Mouse (Mus musculus) CH12.LX (cell line): ENCODE results near the gene Col5a1. TPM values are rescaled to one million over a fixed set of nuclear protein-coding genes. Genes with fewer than 3 reads are reported as not detected.

Experiments
- DNase-seq: peaks from one replicate; pipeline ENCODE4 v3.0.0-alpha.2; 2013; ENCODE audit errors: extremely low read depth
- H3K27ac ChIP-seq: 2 replicates; pipeline ENCODE4 v1.5.1; 2012; ENCODE audit warnings: low read depth, mild to moderate bottlenecking, control low read depth, moderate library complexity; ENCODE audit not compliant: insufficient read depth
- H3K27me3 ChIP-seq: replicated peaks from 2 replicates; pipeline ENCODE3; 2012; ENCODE audit warnings: inconsistent platforms
- H3K36me3 ChIP-seq, 2 experiments: replicated peaks in 1 of 2; 2 replicates each; pipeline versions ENCODE3 to v1.6.1; 2012; ENCODE audit warnings: inconsistent platforms in 1 of 2, low read length in 1 of 2, mild to moderate bottlenecking in 1 of 2, mixed read lengths in 1 of 2, moderate library complexity in 1 of 2; ENCODE audit not compliant: control insufficient read depth in 1 of 2, insufficient read depth in 1 of 2
- H3K4me1 ChIP-seq, 2 experiments: 2 replicates each; pipeline ENCODE4 v1.6.1; 2012; ENCODE audit warnings: inconsistent platforms in 1 of 2, moderate library complexity in 1 of 2; ENCODE audit not compliant: insufficient read depth in 2 of 2, control insufficient read depth in 1 of 2
- H3K4me2 ChIP-seq: 2 replicates; pipeline ENCODE4 v1.6.1; 2012; ENCODE audit warnings: low read depth, mild to moderate bottlenecking, control low read depth; ENCODE audit not compliant: poor library complexity, insufficient read depth, severe bottlenecking
- H3K4me3 ChIP-seq, 3 experiments: fragments of 150-350 bp in 1 of 3; sonication (generic) in 1 of 3; replicated peaks in 1 of 3; 2 replicates each; pipeline versions ENCODE3 to v1.5.1; 2011 to 2012; ENCODE audit warnings: low read depth in 2 of 3, low read length in 2 of 3, mild to moderate bottlenecking in 2 of 3, moderate library complexity in 2 of 3, control low read depth in 1 of 3, improper control_type of control experiment in 1 of 3, inconsistent platforms in 1 of 3, mixed read lengths in 1 of 3; ENCODE audit not compliant: poor library complexity in 1 of 3
- H3K79me2 ChIP-seq: replicated peaks from 2 replicates; pipeline ENCODE4 v1.6.1; 2012; ENCODE audit warnings: mild to moderate bottlenecking, moderate library complexity; ENCODE audit not compliant: control insufficient read depth, poor library complexity, insufficient read depth, severe bottlenecking; ENCODE audit errors: extremely low read depth
- H3K9ac ChIP-seq: 2 replicates; pipeline ENCODE4 v1.6.1; 2012; ENCODE audit warnings: low read depth, mild to moderate bottlenecking, control low read depth, moderate library complexity; ENCODE audit not compliant: insufficient read depth
- H3K9me3 ChIP-seq: replicated peaks from 2 replicates; pipeline ENCODE3; 2012; ENCODE audit warnings: low read length, inconsistent platforms, mixed read lengths
- BHLHE40 ChIP-seq: IDR thresholded peaks from 2 replicates; pipeline ENCODE4 v1.6.1; 2011; ENCODE audit warnings: mild to moderate bottlenecking, low read depth, low read length, improper control_type of control experiment
- CTCF ChIP-seq, 2 experiments: IDR thresholded peaks in 1 of 2; conservative IDR thresholded peaks in 1 of 2; 2 replicates each; pipeline ENCODE4 v1.5.1; 2011 to 2012; ENCODE audit warnings: low read depth in 2 of 2, low read length in 2 of 2, improper control_type of control experiment in 1 of 2, inconsistent platforms in 1 of 2, mild to moderate bottlenecking in 1 of 2, moderate library complexity in 1 of 2
- E2F4 ChIP-seq: IDR thresholded peaks from 2 replicates; pipeline ENCODE4 v1.6.1; 2011; ENCODE audit warnings: low read depth, low read length, improper control_type of control experiment; ENCODE audit not compliant: insufficient replicate concordance
- ELF1 ChIP-seq: IDR thresholded peaks from 2 replicates; pipeline ENCODE4 v1.6.1; 2014; ENCODE audit warnings: low read depth, mild to moderate bottlenecking, inconsistent platforms, low read length, improper control_type of control experiment
- EP300 ChIP-seq: IDR thresholded peaks from 2 replicates; pipeline ENCODE4 v1.6.1; 2011; ENCODE audit warnings: low read length, improper control_type of control experiment
- HCFC1 ChIP-seq: IDR thresholded peaks from 2 replicates; pipeline ENCODE4 v1.6.1; 2012; ENCODE audit warnings: low read depth, mild to moderate bottlenecking, inconsistent platforms, low read length, improper control_type of control experiment
- IRF4 ChIP-seq: IDR thresholded peaks from 2 replicates; pipeline ENCODE4 v1.6.1; 2014; ENCODE audit warnings: low read depth, mild to moderate bottlenecking, inconsistent platforms, low read length, improper control_type of control experiment
- JUN ChIP-seq: IDR thresholded peaks from 2 replicates; pipeline ENCODE4 v1.6.1; 2011; ENCODE audit warnings: low read depth, mild to moderate bottlenecking, low read length, improper control_type of control experiment, moderate library complexity; ENCODE audit not compliant: insufficient read depth
- KAT2A ChIP-seq: IDR thresholded peaks from 2 replicates; pipeline ENCODE4 v1.6.1; 2012; ENCODE audit warnings: low read length, improper control_type of control experiment, inconsistent platforms; ENCODE audit not compliant: insufficient replicate concordance
- MAX ChIP-seq: IDR thresholded peaks from 2 replicates; pipeline ENCODE4 v1.6.1; 2011; ENCODE audit warnings: low read length, improper control_type of control experiment
- MEF2A ChIP-seq: IDR thresholded peaks from 2 replicates; pipeline ENCODE4 v1.6.1; 2014; ENCODE audit warnings: low read depth, mild to moderate bottlenecking, inconsistent platforms, low read length, improper control_type of control experiment, borderline replicate concordance
- MYC ChIP-seq: IDR thresholded peaks from 2 replicates; pipeline ENCODE4 v1.6.1; 2011; ENCODE audit warnings: low read depth, mild to moderate bottlenecking, improper control_type of control experiment, low read length
- NELFE ChIP-seq: IDR thresholded peaks from 2 replicates; pipeline ENCODE4 v1.6.1; 2011; ENCODE audit warnings: low read depth, low read length, improper control_type of control experiment
- NRF1 ChIP-seq: IDR thresholded peaks from 2 replicates; pipeline ENCODE4 v1.6.1; 2014; ENCODE audit warnings: low read depth, mild to moderate bottlenecking, inconsistent platforms, low read length, improper control_type of control experiment, moderate library complexity
- POLR2AphosphoS2 ChIP-seq: IDR thresholded peaks from 2 replicates; pipeline ENCODE4 v1.6.1; 2011; ENCODE audit warnings: low read depth, low read length, improper control_type of control experiment
- RCOR1 ChIP-seq: conservative IDR thresholded peaks from 2 replicates; pipeline ENCODE4 v1.6.1; 2012; ENCODE audit warnings: low read depth, mild to moderate bottlenecking, inconsistent platforms, low read length, improper control_type of control experiment
- SMC3 ChIP-seq: IDR thresholded peaks from 2 replicates; pipeline ENCODE4 v1.6.1; 2011; ENCODE audit warnings: low read depth, low read length, improper control_type of control experiment
- TCF12 ChIP-seq: IDR thresholded peaks from 2 replicates; pipeline ENCODE4 v1.6.1; 2014; ENCODE audit warnings: low read depth, mild to moderate bottlenecking, inconsistent platforms, low read length, improper control_type of control experiment
- UBTF ChIP-seq: IDR thresholded peaks from 2 replicates; pipeline ENCODE4 v1.6.1; 2012; ENCODE audit warnings: low read depth, mild to moderate bottlenecking, inconsistent platforms, low read length, improper control_type of control experiment, moderate library complexity
- USF2 ChIP-seq: conservative IDR thresholded peaks from 2 replicates; pipeline ENCODE4 v1.6.1; 2011; ENCODE audit warnings: low read depth, low read length, improper control_type of control experiment
- ZC3H11A ChIP-seq: IDR thresholded peaks from 2 replicates; pipeline ENCODE4 v1.6.1; 2012; ENCODE audit warnings: low read depth, mild to moderate bottlenecking, inconsistent platforms, low read length, improper control_type of control experiment
- ZMIZ1 ChIP-seq: IDR thresholded peaks from 2 replicates; pipeline ENCODE4 v1.6.1; 2012; ENCODE audit warnings: low read depth, mild to moderate bottlenecking, inconsistent platforms, low read length, improper control_type of control experiment
- dilution Hi-C: fragments of 300-500 bp; cut with MboI; formaldehyde crosslinking; loops from 2 replicates; pipeline ENCODE4 v1.14.3; 2020; ENCODE audit warnings: low sequenced_read_pairs; ENCODE audit not compliant: extremely low pct_unique_long_range_greater_than_20kb, extremely low pct_ligation_motif_present
- in situ Hi-C: fragments of 300-500 bp; cut with MboI; formaldehyde crosslinking; loops from 3 replicates; pipeline ENCODE4 v1.14.3; 2019; ENCODE audit warnings: low sequenced_read_pairs, low pct_ligation_motif_present, low pct_unique_long_range_greater_than_20kb, mixed read lengths
- polyA plus RNA-seq: library from polyadenylated mRNA; unstranded; fragments of >175 nt; gene quantifications from 2 replicates; pipeline ENCODE4 v1.2.1, GENCODE M21; 2012; ENCODE audit warnings: low read depth; ENCODE audit not compliant: insufficient read length
- total RNA-seq, 2 experiments: library from RNA; depleted of rRNA; stranded (reverse); fragments of 300-350 nt in 1 of 2; fragments of >200 nt in 1 of 2; gene quantifications; 2 replicates each; pipeline ENCODE4 v1.2.3; 2012 to 2014

Gene Col5a1
- total and polyA plus RNA-seq, 3 experiments: 0.04 TPM; not detected in 2

- dilution Hi-C loops: no loop called here
Observed at GRCm38 (mm10) chr2:27956751-27957150, 70.5 kb downstream of the Col5a1 start.

DNA sequence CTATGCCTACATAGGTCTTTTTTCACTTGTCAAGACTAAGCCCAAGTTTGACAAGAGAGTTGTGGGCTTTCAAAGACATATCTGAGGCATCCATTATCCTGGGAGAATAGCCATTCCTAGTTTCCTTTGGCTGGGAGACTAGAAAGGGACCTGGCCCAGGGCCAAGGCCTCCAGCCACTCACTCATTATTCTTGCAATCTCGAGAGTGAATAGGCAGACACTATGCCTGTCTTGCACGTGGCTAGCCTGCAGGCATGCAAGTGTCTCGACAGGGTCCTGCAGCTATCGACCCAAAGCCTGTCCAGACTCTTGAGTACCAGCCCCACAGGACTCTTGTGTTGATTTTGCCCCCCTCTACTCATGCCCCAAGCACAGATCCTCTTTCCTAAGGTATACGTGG, 71.0 kb downstream of the Col5a1 start:
- no peaks in the 10 kb centered on the region for H3K36me3 ChIP-seq
- no peak for TF ChIP-seq HCFC1
- TF ChIP-seq MEF2A: no peak
- TF ChIP-seq EP300: no peak
- no peak for TF ChIP-seq NRF1
- TF ChIP-seq ZMIZ1: no peak
- TF ChIP-seq TCF12: no peak
- TF ChIP-seq E2F4: no peak
- no peak for TF ChIP-seq JUN
- no peak for TF ChIP-seq UBTF
- no peak for TF ChIP-seq POLR2AphosphoS2
- no peak for TF ChIP-seq SMC3
- TF ChIP-seq MAX: no peak
- TF ChIP-seq KAT2A: no peak
- TF ChIP-seq USF2: no peak
- no peak for TF ChIP-seq BHLHE40
- TF ChIP-seq NELFE: no peak
- TF ChIP-seq RCOR1: no peak
- TF ChIP-seq, all 38 proteins: peak for 0
- Histone ChIP-seq H3K27ac (no peak overlapping the region), H3K27me3 (peaks cover 94% of the 10 kb centered on the region), H3K4me3 (no peak overlapping the region), H3K4me1 (no peaks in the 10 kb centered on the region), H3K9me3 (no peaks in the 10 kb centered on the region), H3K4me2 (no peak overlapping the region), H3K79me2 (no peaks in the 10 kb centered on the region), H3K9ac (no peak overlapping the region)
- in situ Hi-C loops (loop anchor here (25.0 kb wide), 1 partner anchor 395 kb away; no protein-coding TSS in a partner anchor), dilution Hi-C loops (no loop called here)
- DNase-seq: no peak

More at GRCm38 (mm10) chr2:27956751-27957150, 70.5 kb downstream of the Col5a1 start:
- H3K36me3 ChIP-seq: no peaks in the 10 kb centered on the region
- no peaks in the 10 kb centered on the region for H3K79me2 ChIP-seq
- peaks cover 94% of the 10 kb centered on the region for H3K27me3 ChIP-seq
- DNase-seq: no peak
- H3K4me1 ChIP-seq: no peaks in the 10 kb centered on the region
- no peak overlapping the region for H3K4me2 ChIP-seq
- H3K9me3 ChIP-seq: no peaks in the 10 kb centered on the region
- in situ Hi-C loops: loop anchor here (25.0 kb wide), 1 partner anchor 394 kb away; no protein-coding TSS in a partner anchor
- H3K9ac ChIP-seq: no peak overlapping the region
- no peak overlapping the region for H3K4me3 ChIP-seq
- TF ChIP-seq POLR2AphosphoS2 (no peak), CTCF (conservative IDR thresholded peaks at IDR 0.05 in 1 of 2, IDR thresholded peaks at IDR 0.05 in 1 of 2; ENCODE audit: low read depth in 2 of 2, low read length in 2 of 2) (no peak), BHLHE40 (no peak), NELFE (no peak), MYC (no peak), IRF4 (no peak), ZC3H11A (no peak), ELF1 (no peak), NRF1 (no peak)
- H3K27ac ChIP-seq: no peak overlapping the region
